Mouse (Mus musculus) neural tube, embryonic 11.5 days (tissue): Measurements from ENCODE around the gene Nkg7. TPM values are rescaled to one million over a fixed set of nuclear protein-coding genes. Genes with fewer than 3 reads are reported as not detected.

Experiments
- ATAC-seq: fragments of 200-750 bp; cut with Nextera tagmentation; 2 replicates; pipeline ENCODE4 v1.8.0; 2017; ENCODE audit warnings: moderate number of reproducible peaks, mild to moderate bottlenecking, moderate TSS enrichment, moderate library complexity; ENCODE audit not compliant: insufficient read depth, low FRiP score, low TSS enrichment
- DNase-seq: peaks from one replicate; pipeline ENCODE4 v3.0.0-alpha.2; 2015; ENCODE audit warnings: low spot score
- H3K27ac ChIP-seq: fragments of 300-500 bp; sonication (generic); 2 replicates; pipeline ENCODE4 v1.5.1; 2014; ENCODE audit warnings: low read depth, mild to moderate bottlenecking, low read length
- H3K27me3 ChIP-seq: fragments of 300-500 bp; sonication (generic); 2 replicates; pipeline ENCODE4 v1.6.1; 2014; ENCODE audit warnings: mild to moderate bottlenecking, low read length, mixed read lengths; ENCODE audit not compliant: control insufficient read depth, insufficient read depth
- H3K36me3 ChIP-seq: fragments of 300-500 bp; sonication (generic); 2 replicates; pipeline ENCODE4 v1.6.1; 2014; ENCODE audit warnings: mild to moderate bottlenecking, low read length, moderate library complexity, mixed read lengths; ENCODE audit not compliant: control insufficient read depth, insufficient read depth
- H3K4me1 ChIP-seq: fragments of 300-500 bp; sonication (generic); 2 replicates; pipeline ENCODE4 v1.6.1; 2014; ENCODE audit warnings: low read length, mixed read lengths; ENCODE audit not compliant: control insufficient read depth, insufficient read depth
- H3K4me2 ChIP-seq: fragments of 300-500 bp; sonication (generic); 2 replicates; pipeline ENCODE4 v1.6.1; 2014; ENCODE audit warnings: low read depth, mild to moderate bottlenecking, moderate library complexity
- H3K4me3 ChIP-seq: fragments of 300-500 bp; sonication (generic); 2 replicates; pipeline ENCODE4 v1.5.1; 2014; ENCODE audit warnings: low read depth, low read length
- H3K9ac ChIP-seq: fragments of 300-500 bp; sonication (generic); 2 replicates; pipeline ENCODE4 v1.6.1; 2014; ENCODE audit warnings: mild to moderate bottlenecking, low read length
- H3K9me3 ChIP-seq: fragments of 300-500 bp; sonication (generic); 2 replicates; pipeline ENCODE4 v1.6.1; 2016; ENCODE audit warnings: low read length; ENCODE audit not compliant: control insufficient read depth
- WGBS: fragments of 180-500 bp; shearing (Covaris S2); extraction: QIAGEN DNeasy Blood & Tissue Kit; methylation state at CpG from one replicate; pipeline ENCODE4 v1.1.7; 2014; 5-methylcytosine and 5-hydroxymethylcytosine counted together
- polyA plus RNA-seq: library from polyadenylated mRNA; unstranded; fragments of >200 nt; fragmentation: Nextera tagmentation; extraction: Ambion mirVana; gene quantifications from 2 replicates; pipeline ENCODE4 v1.2.1, GENCODE M21; 2014

Gene Nkg7
- polyA plus RNA-seq, 1 experiment from 2014 or later = not detected

DNA sequence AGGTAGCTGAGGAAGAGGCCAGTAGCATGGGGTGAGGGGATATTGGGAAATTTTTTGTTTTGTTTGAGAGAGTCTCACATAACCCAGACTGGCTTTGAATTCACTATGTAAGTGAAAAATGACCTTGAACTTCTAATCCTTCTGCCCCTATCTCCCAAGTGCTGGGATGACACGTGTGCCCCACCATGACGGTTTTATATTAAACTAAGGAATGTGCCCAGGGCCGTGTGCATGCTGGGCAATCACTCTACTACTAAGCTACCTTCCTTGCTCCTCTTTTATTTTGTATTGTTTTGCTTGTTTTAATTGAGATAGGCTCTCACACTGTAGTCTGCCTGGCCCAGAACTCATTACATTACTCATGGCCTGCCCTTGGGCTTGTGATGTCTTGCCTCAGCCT lies 4.2 kb downstream of the Nkg7 start:
- DNase-seq = no peak

DNA sequence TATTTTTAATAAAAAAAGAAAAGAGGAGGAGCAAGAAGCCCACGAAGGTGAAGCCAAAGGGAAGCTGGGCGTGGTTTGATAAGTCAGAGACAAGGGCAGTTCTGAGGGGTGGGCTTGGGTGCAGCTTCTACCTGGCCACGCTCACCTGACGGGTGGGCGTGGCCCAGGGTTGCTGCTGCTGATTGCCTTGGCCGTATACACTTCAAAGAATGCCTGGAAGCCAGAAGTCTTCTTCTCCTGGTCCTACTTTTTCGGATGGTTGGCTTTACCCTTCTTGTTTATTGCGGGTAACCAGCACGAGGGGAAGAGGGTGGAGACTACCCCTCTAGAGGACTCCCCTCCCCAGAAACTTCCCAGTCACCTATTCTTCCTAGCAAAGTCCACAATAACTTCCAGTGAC lies 5.8 kb downstream of the Nkg7 start:
- Histone ChIP-seq H3K4me2 (peak overlapping the region; percentile 81), H3K4me3 (peak overlapping the region; percentile 48), H3K9ac (peak overlapping the region; percentile 70), H3K27me3 (no peaks in the 10 kb centered on the region), H3K4me1 (0 out of 2 replicates have a peak, but pooled peaks cover 4% of the 10 kb centered on the region), H3K36me3 (no peaks in the 10 kb centered on the region), H3K27ac (peak overlapping the region; percentile 65; the same call in 1 of the 2 replicates), H3K9me3 (no peaks in the 10 kb centered on the region)
- DNase-seq = no peak
- no peak for ATAC-seq
- 17% methylated on average over 9 of the region's 9 CpGs for whole genome bisulfite sequencing

More for the DNA sequence above, 4.2 kb downstream of the Nkg7 start:
- H3K4me1 ChIP-seq = 0 out of 2 replicates have a peak, but pooled peaks cover 4% of the 10 kb centered on the region
- no peak overlapping the region for H3K9ac ChIP-seq
- H3K4me2 ChIP-seq = no peak overlapping the region
- ATAC-seq = no peak
- H3K9me3 ChIP-seq = no peaks in the 10 kb centered on the region
- no peak overlapping the region for H3K27ac ChIP-seq
- 81% methylated on average over 3 of the region's 3 CpGs for WGBS
- no peaks in the 10 kb centered on the region for H3K27me3 ChIP-seq
- H3K4me3 ChIP-seq = no peak overlapping the region
- H3K36me3 ChIP-seq = no peaks in the 10 kb centered on the region

- H3K27ac ChIP-seq = peak overlapping the region; percentile 65
- H3K9ac ChIP-seq = peak overlapping the region; percentile 70
- ATAC-seq (peak; percentile 82), DNase-seq (peak; percentile 71)
- H3K4me1 ChIP-seq = 0 out of 2 replicates have a peak, but pooled peaks cover 4% of the 10 kb centered on the region
- H3K9me3 ChIP-seq = no peaks in the 10 kb centered on the region
- H3K36me3 ChIP-seq = no peaks in the 10 kb centered on the region
- H3K4me2 ChIP-seq = peak overlapping the region; percentile 81
- no peaks in the 10 kb centered on the region for H3K27me3 ChIP-seq
- peak overlapping the region; percentile 48 for H3K4me3 ChIP-seq
- WGBS = under 1% methylated on average over 36 of the region's 36 CpGs
These were observed 6.4 kb downstream of the Nkg7 start for GRCm38 (mm10) chr7:43443126-43443916.

DNA sequence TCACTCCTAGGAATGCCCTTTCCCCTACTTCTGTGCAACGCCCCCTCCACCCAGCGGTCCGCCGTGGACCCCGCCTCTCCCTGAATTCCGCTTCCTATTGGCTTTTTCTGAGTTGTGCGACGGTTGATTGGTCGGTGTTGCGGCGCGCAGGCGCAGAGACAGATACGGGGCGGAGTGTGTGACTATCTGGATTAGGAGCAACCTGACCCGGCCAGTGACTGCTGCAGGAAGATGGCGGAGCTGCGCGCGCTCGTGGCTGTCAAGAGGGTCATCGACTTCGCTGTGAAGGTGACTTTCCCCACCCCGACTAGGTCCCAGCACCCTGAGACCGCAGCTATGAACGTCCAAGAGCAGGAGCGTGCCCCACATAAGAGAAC lies 7.0 kb downstream of the Nkg7 start, which contains the start of the genes Etfb and Gm45233:
TSS of gene Etfb (plus strand) at position 167 of the 377 bp plus-strand sequence.
TSS of gene Gm45233 (plus strand) at position 212 of the 377 bp plus-strand sequence.
- Histone ChIP-seq H3K4me3 (peak within 1 kb of the TSS; percentile 48), H3K4me2 (peak within 1 kb of the TSS; percentile 81), H3K36me3 (no peaks in the 10 kb centered on the region), H3K9ac (peak within 1 kb of the TSS; percentile 70), H3K27me3 (no peaks in the 10 kb centered on the region), H3K9me3 (no peaks in the 10 kb centered on the region), H3K4me1 (0 out of 2 replicates have a peak, but pooled peaks cover 4% of the 10 kb centered on the region), H3K27ac (peak within 1 kb of the TSS; percentile 65)
- peak; percentile 96 for ATAC-seq
- WGBS = under 1% methylated on average over 27 of the region's 27 CpGs
- DNase-seq = peak; percentile 93

DNA sequence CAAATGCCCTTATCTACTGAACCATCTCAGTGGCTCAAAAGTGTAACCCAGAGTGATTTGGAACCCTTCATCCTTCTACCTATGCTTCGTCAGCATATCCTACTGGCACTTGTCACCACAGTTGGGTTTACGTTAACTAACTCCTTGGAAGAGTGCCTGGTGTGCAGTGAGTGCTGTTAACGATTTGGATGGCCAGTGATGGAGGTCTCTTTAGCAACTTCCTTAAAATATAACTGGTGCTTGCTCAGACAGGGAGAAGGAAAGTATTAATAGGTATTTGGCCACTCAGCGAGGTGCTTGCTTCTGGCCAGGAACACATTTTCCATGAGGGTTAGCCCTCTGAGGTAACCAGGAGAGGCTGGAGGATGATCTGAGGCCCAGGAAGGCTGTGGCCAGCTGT lies 10.9 kb downstream of the Nkg7 start:
- H3K36me3 ChIP-seq = no peaks in the 10 kb centered on the region; the same call in 1 of the 2 replicates
- WGBS = 90% methylated on average over 4 of the region's 4 CpGs

GRCm38 (mm10) chr7:43448246-43448645 lies 11.4 kb downstream of the Nkg7 start:
- 0 out of 2 replicates have a peak, but pooled peaks cover 4% of the 10 kb centered on the region for H3K4me1 ChIP-seq
- H3K4me3 ChIP-seq = no peak overlapping the region
- H3K9me3 ChIP-seq = no peaks in the 10 kb centered on the region
- H3K27ac ChIP-seq = no peak overlapping the region
- DNase-seq = no peak
- no peak for ATAC-seq
- no peaks in the 10 kb centered on the region for H3K27me3 ChIP-seq
- no peak overlapping the region for H3K4me2 ChIP-seq
- no peaks in the 10 kb centered on the region; the same call in 1 of the 2 replicates for H3K36me3 ChIP-seq
- WGBS = 90% methylated on average over 2 of the region's 3 CpGs
- no peak overlapping the region for H3K9ac ChIP-seq

More for the DNA sequence above, 10.9 kb downstream of the Nkg7 start:
- ATAC-seq = no peak
- H3K27me3 ChIP-seq = no peaks in the 10 kb centered on the region
- H3K9ac ChIP-seq = no peak overlapping the region
- H3K27ac ChIP-seq = no peak overlapping the region
- H3K9me3 ChIP-seq = no peaks in the 10 kb centered on the region
- no peak overlapping the region for H3K4me3 ChIP-seq
- 0 out of 2 replicates have a peak, but pooled peaks cover 4% of the 10 kb centered on the region for H3K4me1 ChIP-seq
- no peak overlapping the region for H3K4me2 ChIP-seq
- no peak for DNase-seq

DNA sequence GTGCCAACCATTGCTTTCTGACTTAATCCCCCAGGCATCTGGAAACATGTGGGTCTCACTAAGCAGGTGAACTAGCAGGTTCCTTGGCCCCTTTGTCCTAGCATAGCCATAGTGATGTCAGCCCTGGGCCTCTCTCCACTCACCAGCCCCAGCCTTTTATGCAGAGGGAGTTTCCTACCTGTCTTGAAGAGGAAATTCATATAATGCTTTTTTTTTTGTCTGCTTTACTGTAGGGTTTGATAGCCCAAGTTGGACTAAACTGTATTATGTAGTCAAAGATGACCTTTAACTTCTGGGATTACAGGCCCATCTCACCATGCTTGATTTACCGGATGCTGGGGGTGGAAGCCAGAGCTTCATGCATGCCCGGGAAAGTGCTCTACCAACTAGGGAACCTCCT lies 12.9 kb downstream of the Nkg7 start:
- Histone ChIP-seq H3K27me3 (no peaks in the 10 kb centered on the region), H3K9me3 (no peaks in the 10 kb centered on the region), H3K9ac (no peak overlapping the region), H3K4me1 (0 out of 2 replicates have a peak, but pooled peaks cover 1% of the 10 kb centered on the region), H3K36me3 (peaks cover 4% of the 10 kb centered on the region), H3K27ac (no peak overlapping the region), H3K4me3 (no peak overlapping the region), H3K4me2 (no peak overlapping the region)
- ATAC-seq (no peak), DNase-seq (no peak)
- WGBS = 81% methylated on average over 2 of the region's 2 CpGs

DNA sequence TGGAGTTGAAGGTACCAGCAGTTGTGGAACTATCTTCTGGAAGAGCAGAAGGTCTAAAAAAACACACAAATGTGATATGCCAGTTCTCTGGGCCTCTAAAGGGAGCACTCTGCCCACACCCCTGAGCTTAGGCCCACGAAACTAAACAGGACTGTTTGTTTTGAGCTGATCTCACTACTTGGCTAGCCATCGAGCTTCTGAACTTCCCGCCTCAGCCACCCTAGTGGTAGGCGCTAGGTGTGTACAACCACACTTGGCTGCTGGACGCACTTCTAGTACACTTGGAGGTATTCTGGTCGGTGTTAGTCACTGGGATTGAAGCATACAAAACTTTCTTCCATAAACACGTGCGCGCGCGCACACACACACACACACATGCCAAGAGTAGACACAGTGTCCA lies 14.9 kb downstream of the Nkg7 start:
- H3K9me3 ChIP-seq = no peaks in the 10 kb centered on the region
- H3K4me2 ChIP-seq = no peak overlapping the region
- ATAC-seq (no peak), DNase-seq (no peak)
- H3K36me3 ChIP-seq = peaks cover 4% of the 10 kb centered on the region
- no peak overlapping the region for H3K27ac ChIP-seq
- no peak overlapping the region for H3K9ac ChIP-seq
- H3K27me3 ChIP-seq = no peaks in the 10 kb centered on the region
- no peak overlapping the region for H3K4me3 ChIP-seq
- no peaks in the 10 kb centered on the region for H3K4me1 ChIP-seq
- WGBS = 93% methylated on average over 11 of the region's 11 CpGs

GRCm38 (mm10) chr7:43452609-43453008 lies 15.7 kb downstream of the Nkg7 start:
- no peak overlapping the region for H3K4me3 ChIP-seq
- no peak overlapping the region for H3K9ac ChIP-seq
- no peak overlapping the region for H3K4me2 ChIP-seq
- peaks cover 6% of the 10 kb centered on the region for H3K36me3 ChIP-seq
- no peak overlapping the region for H3K27ac ChIP-seq
- no peaks in the 10 kb centered on the region for H3K27me3 ChIP-seq
- ATAC-seq = no peak
- DNase-seq = no peak
- 44% methylated on average over 4 of the region's 4 CpGs for WGBS
- H3K4me1 ChIP-seq = no peaks in the 10 kb centered on the region
- no peaks in the 10 kb centered on the region for H3K9me3 ChIP-seq
